Mouse (Mus musculus) erythroblast, embryonic 14.5 days (primary cell): ENCODE measurements around the gene Lrba.

Experiments
- GATA1 ChIP-seq: IDR thresholded peaks from 2 replicates; pipeline ENCODE4 v1.6.1; 2012; ENCODE audit warnings: low read length, inconsistent platforms, mixed read lengths
- TAL1 ChIP-seq: IDR thresholded peaks from 3 replicates; pipeline ENCODE4 v1.6.1; 2012; ENCODE audit warnings: low read length, inconsistent platforms, mixed read lengths

GRCm38 (mm10) chr3:86371466-86371865 lies 147.0 kb downstream of the Lrba start:
- TF ChIP-seq GATA1 (no peak), TAL1 (no peak)
